Mouse (Mus musculus) left cerebral cortex, adult 8-10 months (tissue): ENCODE data around the gene Ano6. TPM values are rescaled to one million over a fixed set of nuclear protein-coding genes. Genes with fewer than 3 reads are reported as not detected.

Experiments used
- DNase-seq, 2 experiments: peaks; one replicate each; pipeline ENCODE4 v3.0.0; 2022; ENCODE audit warnings: low spot score in 2 of 2
- total RNA-seq, 4 experiments: library from RNA; stranded (reverse); gene quantifications; 2 replicates each; pipeline ENCODE4 v1.2.4; 2022

Ano6 gene
- total RNA-seq, 4 experiments from 2014 or later: 21.3 to 27.1 (median 24.0) TPM

GRCm38 (mm10) chr15:95970176-95970575, 179.5 kb downstream of the Ano6 start:
- no peak for DNase-seq

GRCm38 (mm10) chr15:95970691-95971090, 180.0 kb downstream of the Ano6 start:
- no peak for DNase-seq

- DNase-seq: no peak
These were observed 180.7 kb downstream of the Ano6 start for GRCm38 (mm10) chr15:95971302-95971701.

GRCm38 (mm10) chr15:95972156-95972555, 181.5 kb downstream of the Ano6 start:
- DNase-seq: no peak

DNA sequence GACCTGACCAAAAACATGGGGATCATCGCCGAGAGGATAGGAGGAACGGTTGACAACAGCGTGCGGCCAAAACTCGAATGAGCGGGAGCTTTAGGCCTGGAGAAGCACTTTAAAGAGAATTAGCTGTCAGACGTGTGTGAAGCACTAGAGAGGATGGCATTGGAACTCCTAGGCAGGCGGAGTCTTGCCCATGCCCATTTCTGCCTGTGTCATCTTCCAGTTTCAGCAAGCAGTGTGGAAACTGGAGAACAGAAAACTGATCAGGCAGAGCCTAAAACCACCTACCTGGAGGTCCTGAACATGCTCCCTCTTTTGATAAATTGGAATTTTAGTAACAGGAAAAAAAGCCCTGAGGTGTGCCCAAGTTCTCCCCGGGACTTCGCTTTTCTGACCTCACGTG, 182.0 kb downstream of the Ano6 start:
- DNase-seq: no peak

DNA sequence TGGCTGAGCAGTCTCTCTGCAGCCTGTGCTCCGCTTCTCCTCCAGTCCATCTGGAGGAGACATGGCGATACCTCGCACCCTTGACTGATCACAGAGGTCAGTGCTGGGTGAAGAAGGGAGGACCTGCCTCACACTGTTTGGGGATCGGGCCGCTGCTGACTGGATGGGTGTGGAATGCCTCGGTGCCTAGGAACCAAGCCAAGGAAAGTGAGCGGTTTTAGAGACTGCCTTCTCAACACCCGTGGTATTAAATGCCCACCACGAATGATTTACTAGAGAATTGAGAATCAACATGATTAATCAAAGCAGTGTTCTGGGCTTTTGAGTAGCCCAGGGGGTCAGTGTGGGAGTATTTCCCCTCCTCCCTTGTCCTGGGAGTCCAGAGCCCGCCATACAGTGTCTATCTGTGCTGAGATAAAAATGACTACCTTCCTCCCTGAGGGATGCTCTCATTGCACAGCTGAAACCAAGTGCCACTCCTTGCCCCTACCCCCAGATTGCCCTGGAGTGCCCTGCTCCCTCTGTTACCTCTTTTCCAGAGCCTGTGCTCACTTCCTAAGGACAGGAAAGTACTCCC, 183.5 kb downstream of the Ano6 start:
- DNase-seq: no peak

DNA sequence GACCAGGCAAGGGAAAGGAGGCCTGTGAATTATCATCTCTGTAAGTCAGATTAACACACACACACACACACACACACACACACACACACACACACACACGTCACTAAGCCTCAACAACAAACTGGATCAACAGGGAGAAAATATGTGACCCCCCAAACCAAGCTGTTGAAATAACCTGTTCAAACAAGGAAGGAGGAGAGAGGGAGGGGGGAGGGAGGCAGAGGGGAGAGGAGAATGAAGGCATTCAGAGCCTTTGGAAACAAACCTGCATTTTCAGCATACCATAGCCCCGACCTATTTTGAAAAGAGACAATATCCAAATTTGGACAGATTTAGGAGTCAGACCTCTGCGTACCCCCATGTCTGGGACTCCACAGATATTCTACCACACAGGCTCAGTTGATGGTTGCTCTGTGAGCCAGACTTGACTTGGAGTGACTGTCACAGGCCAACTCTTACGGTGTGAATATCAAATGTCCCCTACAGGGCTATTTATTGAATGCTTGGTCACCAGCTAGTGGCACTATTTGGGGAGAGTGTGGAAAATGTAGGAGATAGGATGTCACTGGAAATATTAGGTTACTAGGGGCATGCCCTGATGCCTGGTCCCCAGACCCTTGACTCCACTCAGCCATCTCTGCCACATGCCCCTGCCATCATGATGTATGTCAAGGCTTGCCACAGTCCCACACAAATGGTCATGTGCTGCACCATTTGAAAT, 185.7 kb downstream of the Ano6 start:
- no peak for DNase-seq

- DNase-seq: no peak
These were observed 186.7 kb downstream of the Ano6 start for GRCm38 (mm10) chr15:95977169-95977938.

DNA sequence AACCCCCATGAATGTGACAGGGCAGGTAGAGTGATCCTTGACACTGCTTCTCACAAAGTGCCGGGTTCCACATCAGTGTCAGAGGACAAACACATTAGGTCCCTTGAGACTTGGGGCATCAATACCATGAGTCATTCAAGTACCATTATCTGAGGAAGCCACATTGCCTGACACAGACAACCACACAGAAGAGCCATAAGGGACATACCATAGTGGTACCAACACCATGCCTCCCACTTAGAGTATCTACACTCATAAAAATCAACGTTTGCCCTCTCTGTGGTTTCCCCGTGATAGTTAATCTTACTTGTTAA, 187.3 kb downstream of the Ano6 start:
- DNase-seq: no peak

DNA sequence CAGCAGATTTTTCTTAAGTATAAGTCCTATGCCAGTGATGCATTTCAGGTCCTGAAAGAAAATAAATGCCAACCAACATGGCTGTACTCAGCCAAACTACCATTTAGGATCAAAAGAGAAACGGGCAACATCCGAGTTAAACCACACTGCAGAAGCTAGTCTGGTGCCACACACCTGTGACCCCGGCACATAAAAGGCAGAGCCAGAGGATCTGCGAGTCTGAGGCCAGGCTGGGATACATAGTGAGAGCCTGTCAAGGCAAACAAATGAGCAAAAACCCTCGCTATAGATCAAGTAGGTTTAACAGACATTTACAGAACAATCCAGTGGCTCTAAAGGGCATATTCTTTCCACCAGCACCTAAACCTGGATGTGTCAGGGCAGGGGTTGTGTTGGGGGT, 190.0 kb downstream of the Ano6 start:
- no peak for DNase-seq

DNA sequence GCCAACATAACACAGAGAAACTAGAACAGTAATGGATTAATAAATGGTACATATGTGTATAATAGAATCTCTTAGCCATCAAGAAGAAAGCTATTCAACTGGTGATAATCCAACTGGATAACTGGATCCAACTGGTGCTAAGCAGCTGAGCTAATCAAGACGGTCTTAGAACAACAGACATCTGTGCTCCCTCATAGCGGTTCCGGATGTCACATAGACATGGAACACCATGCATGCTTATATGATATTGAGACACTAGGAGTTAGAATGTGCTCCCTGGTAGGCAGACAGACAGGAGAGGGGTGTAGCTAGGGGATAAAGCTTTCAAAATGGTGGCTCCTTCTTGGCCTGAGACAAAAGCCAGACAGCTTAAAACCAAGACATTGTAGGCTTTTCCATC, 197.3 kb downstream of the Ano6 start:
- DNase-seq: no peak

GRCm38 (mm10) chr15:95989496-95990124, 199.0 kb downstream of the Ano6 start:
- no peak for DNase-seq

DNA sequence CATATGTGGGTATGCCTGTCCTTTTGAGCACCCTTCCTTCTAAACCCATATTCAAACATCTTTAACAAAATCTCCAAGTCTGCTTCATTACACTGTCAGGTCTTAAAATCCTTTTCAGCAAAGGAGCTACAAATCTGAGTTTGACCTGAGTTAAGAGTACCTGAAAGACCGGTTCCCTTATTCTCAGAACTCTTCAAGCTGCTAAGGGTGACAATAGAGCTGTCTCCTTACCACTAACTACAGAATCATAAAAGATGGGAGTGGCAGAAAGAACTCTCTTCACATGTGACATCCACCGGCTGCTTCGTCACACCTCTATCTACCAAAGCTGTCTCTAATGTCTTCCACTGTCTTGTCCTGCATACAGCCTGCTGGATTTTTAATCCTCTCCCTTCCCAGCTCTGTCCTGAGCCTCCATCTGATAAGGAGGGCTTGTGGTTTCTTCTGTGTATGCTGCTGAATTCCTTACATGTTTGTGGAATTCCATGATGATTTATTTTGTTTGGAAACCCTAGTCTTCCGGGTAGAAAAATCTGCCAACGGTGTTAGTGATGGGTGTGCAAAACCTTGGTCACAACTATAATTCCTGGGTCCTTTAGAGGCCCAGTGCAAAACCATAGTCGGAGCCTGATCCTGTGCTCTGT, 212.4 kb downstream of the Ano6 start:
- no peak for DNase-seq

DNA sequence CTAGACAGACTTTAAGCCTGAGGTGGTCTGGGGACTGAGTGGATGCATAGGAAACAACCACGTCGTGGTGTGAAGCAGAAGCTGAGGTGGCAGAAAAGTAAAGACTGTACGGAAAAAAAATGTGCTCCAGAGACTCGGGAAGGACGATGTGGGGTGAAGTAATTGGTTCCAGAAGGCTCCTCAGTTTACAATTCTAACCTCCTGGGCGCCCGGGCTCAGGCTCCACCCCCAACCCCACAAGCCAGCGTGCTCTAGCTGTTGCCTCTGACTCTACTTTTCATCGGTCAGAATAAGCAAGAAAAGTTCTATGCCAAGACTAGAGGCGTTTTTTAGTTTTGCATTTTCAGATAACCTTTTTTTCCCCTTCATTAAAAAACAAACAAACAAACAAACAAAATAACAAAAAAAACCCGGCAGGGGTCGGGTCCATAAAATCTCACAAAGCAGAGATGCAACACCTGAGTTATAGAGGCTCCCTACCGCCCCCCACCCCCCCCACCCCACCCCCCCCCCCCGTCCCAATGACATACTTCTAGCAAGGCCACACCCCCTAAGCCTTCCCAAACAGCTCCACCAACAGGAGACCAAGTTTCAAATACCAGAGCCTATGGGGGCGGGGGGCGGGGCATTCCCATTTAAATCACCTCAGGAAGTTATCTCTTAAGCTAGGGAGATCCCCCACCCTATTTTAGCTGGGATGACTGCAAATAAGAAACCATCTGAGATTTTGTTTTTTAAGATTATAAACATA, 221.2 kb downstream of the Ano6 start:
- no peak for DNase-seq

DNA sequence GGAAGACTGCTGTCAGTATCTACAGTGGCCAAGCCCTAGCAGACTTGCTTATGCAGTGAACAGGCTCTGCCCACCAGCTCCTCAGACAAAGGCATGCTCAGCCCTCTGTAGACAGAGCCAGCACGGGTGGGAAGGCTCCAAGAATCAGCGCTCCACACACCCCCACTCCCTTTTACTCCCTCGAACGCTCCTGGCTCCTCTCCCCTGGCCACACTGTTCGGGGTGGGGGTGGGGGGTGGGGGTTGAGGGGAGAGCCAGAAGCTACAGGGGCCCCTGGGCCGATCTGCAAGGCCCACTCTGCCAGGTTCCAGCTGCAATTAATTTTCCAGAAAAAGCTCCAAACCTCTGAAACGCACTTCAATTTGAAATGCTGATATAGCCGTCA, 221.7 kb downstream of the Ano6 start:
- no peak for DNase-seq

DNA sequence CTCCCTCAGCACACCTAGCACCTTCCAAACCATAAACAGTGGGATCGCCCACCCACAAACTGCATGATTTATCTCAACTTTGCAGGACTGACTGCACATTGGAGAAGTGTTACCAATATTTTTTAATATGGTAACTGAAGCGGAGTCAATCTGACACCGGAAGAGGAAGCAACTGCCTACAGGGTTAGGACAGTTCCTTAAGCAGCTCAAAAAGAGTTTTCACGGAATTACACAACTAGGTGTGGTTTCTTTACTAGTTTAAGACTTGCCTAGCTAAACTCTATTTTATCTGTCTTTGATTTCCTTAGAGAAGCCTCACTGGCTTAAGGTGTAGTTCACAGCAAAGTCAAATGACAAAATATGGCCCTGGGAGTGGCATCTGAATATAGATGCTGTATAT, 223.9 kb downstream of the Ano6 start:
- no peak for DNase-seq

DNA sequence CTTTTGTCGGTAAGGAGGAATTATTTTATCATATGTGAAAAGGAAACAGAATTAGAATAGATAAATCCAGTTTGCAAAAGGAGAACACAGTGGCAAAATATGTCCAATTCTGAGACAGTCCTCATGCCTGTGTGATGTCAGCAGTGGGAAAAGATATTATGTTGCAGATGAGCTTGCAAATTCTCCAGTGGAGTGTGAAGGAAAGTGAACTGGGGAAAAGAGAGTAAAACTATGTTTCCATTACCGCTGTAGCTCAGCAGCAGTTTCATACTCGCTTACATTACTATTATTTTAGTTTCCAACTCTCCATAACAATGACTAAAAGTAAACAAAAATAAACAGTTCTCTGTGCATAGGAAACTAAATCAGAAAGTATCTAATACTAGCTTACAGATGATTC, 229.8 kb downstream of the Ano6 start:
- no peak for DNase-seq

DNA sequence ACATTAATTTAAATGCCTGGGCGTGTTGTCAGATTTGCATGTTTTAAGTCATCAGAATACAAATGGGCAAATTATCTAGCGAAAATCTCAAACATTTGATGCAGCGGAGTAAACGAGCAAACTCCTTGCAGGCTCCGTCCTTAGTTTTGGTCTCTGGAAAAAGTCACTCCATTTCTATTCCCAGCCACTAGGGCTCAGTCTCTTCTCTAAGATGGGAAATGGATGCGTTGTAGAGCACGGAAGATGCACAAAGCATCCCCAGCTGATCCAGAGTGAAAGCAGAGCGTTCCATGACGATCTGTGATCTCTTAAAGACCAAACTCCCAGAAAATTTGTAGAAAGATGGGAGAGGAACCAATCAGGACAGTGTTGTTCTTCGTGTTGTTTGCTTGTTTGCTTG, 230.9 kb downstream of the Ano6 start:
- no peak for DNase-seq
